Mouse (Mus musculus): ENCODE data around the gene 1700017B05Rik.

GRCm38 (mm10) chr9:57247201-57247671, 15.2 kb downstream of the 1700017B05Rik start:
- TF ChIP-seq CTCF (IDR thresholded peaks at IDR 0.05; ENCODE audit: low read depth) (peak; percentile 24; the same call in 1 of the 2 replicates), EP300 (IDR thresholded peaks at IDR 0.05; ENCODE audit: low read depth) (no peak)

All from liver, embryonic 14.5 days (tissue).